Mouse (Mus musculus) cerebellum, adult 2 months (tissue): ENCODE data around the gene Chrm3. TPM values are rescaled to one million over a fixed set of nuclear protein-coding genes. Genes with fewer than 3 reads are reported as not detected.

ENCODE experiments used
- DNase-seq, 2 experiments: peaks; one replicate each; pipeline ENCODE4 v3.0.0; 2021
- H3K27ac ChIP-seq: fragments of 200-500 bp; 2 replicates; pipeline ENCODE4 v1.5.1; 2012; ENCODE audit warnings: low read length, control low read depth, inconsistent platforms; ENCODE audit not compliant: insufficient read depth
- H3K27me3 ChIP-seq: fragments of 200-500 bp; 2 replicates; pipeline ENCODE4 v1.6.1; 2012; ENCODE audit warnings: inconsistent platforms, mild to moderate bottlenecking, low read length, moderate library complexity; ENCODE audit not compliant: control insufficient read depth, insufficient read depth
- H3K4me1 ChIP-seq: fragments of 200-500 bp; 2 replicates; pipeline ENCODE4 v1.6.1; 2011; ENCODE audit warnings: low read length; ENCODE audit not compliant: control insufficient read depth, insufficient read depth
- H3K4me3 ChIP-seq: fragments of 200-500 bp; replicated peaks from 2 replicates; pipeline ENCODE3; 2011; ENCODE audit warnings: mild to moderate bottlenecking, low read depth, low read length, control low read depth; ENCODE audit not compliant: insufficient read depth
- CTCF ChIP-seq: fragments of 200-500 bp; IDR thresholded peaks from 2 replicates; pipeline ENCODE4 v1.5.1; 2011; ENCODE audit warnings: low read depth, mild to moderate bottlenecking, control low read depth, low read length, moderate library complexity, borderline replicate concordance; ENCODE audit not compliant: insufficient read depth
- POLR2A ChIP-seq: fragments of 200-500 bp; IDR thresholded peaks from 2 replicates; pipeline ENCODE4 v1.6.1; 2011; ENCODE audit warnings: low read length, control low read depth, borderline replicate concordance; ENCODE audit not compliant: insufficient read depth
- WGBS: fragments of 180-500 bp; shearing (Covaris S2); methylation state at CpG from one replicate; pipeline ENCODE4 v1.1.7; 2018; 5-methylcytosine and 5-hydroxymethylcytosine counted together
- polyA plus RNA-seq: library from polyadenylated mRNA; depleted of rRNA; stranded (reverse); fragments of >200 nt; gene quantifications from 2 replicates; pipeline ENCODE4 v1.2.3, GENCODE M21; 2012

Gene Chrm3
- polyA plus RNA-seq, 1 experiment: 4.4 TPM

- DNase-seq: no peak
- WGBS: 54% methylated on average over 5 of the region's 5 CpGs
- Histone ChIP-seq H3K4me3 (no peak overlapping the region), H3K27ac (no peak overlapping the region), H3K4me1 (no peaks in the 10 kb centered on the region), H3K27me3 (no peaks in the 10 kb centered on the region)
- TF ChIP-seq CTCF (no peak), POLR2A (no peak)
Observed at GRCm38 (mm10) chr13:10031547-10031946, 329.1 kb downstream of the Chrm3 start.

- no peak for DNase-seq
- no peak overlapping the region for H3K4me3 ChIP-seq
- TF ChIP-seq POLR2A (no peak), CTCF (no peak)
- H3K4me1 ChIP-seq: no peaks in the 10 kb centered on the region
- no peaks in the 10 kb centered on the region for H3K27me3 ChIP-seq
- H3K27ac ChIP-seq: no peak overlapping the region
- WGBS: 94% methylated on average over 6 of the region's 6 CpGs
Observed at GRCm38 (mm10) chr13:10029944-10030343, 330.7 kb downstream of the Chrm3 start.

- 98% methylated on average over 3 of the region's 3 CpGs for WGBS
Observed at GRCm38 (mm10) chr13:10025134-10025533, 335.5 kb downstream of the Chrm3 start.

GRCm38 (mm10) chr13:10023112-10023511 lies 337.5 kb downstream of the Chrm3 start:
- H3K4me3 ChIP-seq: no peak overlapping the region
- WGBS: 62% methylated on average over 2 of the region's 2 CpGs
- no peaks in the 10 kb centered on the region for H3K4me1 ChIP-seq
- DNase-seq: no peak
- H3K27me3 ChIP-seq: no peaks in the 10 kb centered on the region
- TF ChIP-seq CTCF: no peak
- TF ChIP-seq POLR2A: no peak
- no peak overlapping the region for H3K27ac ChIP-seq

More at GRCm38 (mm10) chr13:10025134-10025533, 335.5 kb downstream of the Chrm3 start:
- TF ChIP-seq CTCF: no peak
- TF ChIP-seq POLR2A: no peak
- no peak for DNase-seq
- H3K4me1 ChIP-seq: no peaks in the 10 kb centered on the region
- no peak overlapping the region for H3K27ac ChIP-seq
- H3K4me3 ChIP-seq: no peak overlapping the region
- no peaks in the 10 kb centered on the region for H3K27me3 ChIP-seq

- Histone ChIP-seq H3K4me1 (no peaks in the 10 kb centered on the region), H3K4me3 (no peak overlapping the region), H3K27ac (no peak overlapping the region), H3K27me3 (no peaks in the 10 kb centered on the region)
- no peak for DNase-seq
- no peak for TF ChIP-seq CTCF
- no peak for TF ChIP-seq POLR2A
- WGBS: 61% methylated on average over 1 of the region's 1 CpGs
Observed at GRCm38 (mm10) chr13:10019252-10019651, 341.4 kb downstream of the Chrm3 start.

- Histone ChIP-seq H3K4me3 (no peak overlapping the region), H3K27ac (no peak overlapping the region), H3K27me3 (no peaks in the 10 kb centered on the region), H3K4me1 (no peaks in the 10 kb centered on the region)
- DNase-seq: no peak
- no peak for TF ChIP-seq CTCF
- TF ChIP-seq POLR2A: no peak
- WGBS: 17% methylated on average over 4 of the region's 4 CpGs
Observed at GRCm38 (mm10) chr13:10002916-10003315, 357.7 kb downstream of the Chrm3 start.

- no peak for DNase-seq
- Histone ChIP-seq H3K27me3 (no peaks in the 10 kb centered on the region; the same call in 1 of the 2 replicates), H3K4me1 (no peaks in the 10 kb centered on the region), H3K4me3 (no peak overlapping the region), H3K27ac (no peak overlapping the region)
- TF ChIP-seq CTCF: no peak
- no peak for TF ChIP-seq POLR2A
- WGBS: 50% methylated on average over 2 of the region's 2 CpGs
Observed at GRCm38 (mm10) chr13:9997664-9998328, 362.9 kb downstream of the Chrm3 start.

- Histone ChIP-seq H3K27ac (no peak overlapping the region), H3K4me3 (no peak overlapping the region), H3K27me3 (no peaks in the 10 kb centered on the region; the same call in 1 of the 2 replicates), H3K4me1 (no peaks in the 10 kb centered on the region)
- TF ChIP-seq POLR2A (no peak), CTCF (no peak)
- no peak for DNase-seq
- WGBS: 94% methylated on average over 1 of the region's 1 CpGs
Observed at GRCm38 (mm10) chr13:9995852-9996251, 364.8 kb downstream of the Chrm3 start.
